Mouse (Mus musculus): ENCODE results near the gene Pemt. TPM values are rescaled to one million over a fixed set of nuclear protein-coding genes. Genes with fewer than 3 reads are reported as not detected.
A peak's percentile ranks its signal among the peaks of the same experiment; 100 is the strongest.

The Pemt gene
- polyA plus RNA-seq, 1 experiment from 2014 or later = 8.8 TPM

DNA sequence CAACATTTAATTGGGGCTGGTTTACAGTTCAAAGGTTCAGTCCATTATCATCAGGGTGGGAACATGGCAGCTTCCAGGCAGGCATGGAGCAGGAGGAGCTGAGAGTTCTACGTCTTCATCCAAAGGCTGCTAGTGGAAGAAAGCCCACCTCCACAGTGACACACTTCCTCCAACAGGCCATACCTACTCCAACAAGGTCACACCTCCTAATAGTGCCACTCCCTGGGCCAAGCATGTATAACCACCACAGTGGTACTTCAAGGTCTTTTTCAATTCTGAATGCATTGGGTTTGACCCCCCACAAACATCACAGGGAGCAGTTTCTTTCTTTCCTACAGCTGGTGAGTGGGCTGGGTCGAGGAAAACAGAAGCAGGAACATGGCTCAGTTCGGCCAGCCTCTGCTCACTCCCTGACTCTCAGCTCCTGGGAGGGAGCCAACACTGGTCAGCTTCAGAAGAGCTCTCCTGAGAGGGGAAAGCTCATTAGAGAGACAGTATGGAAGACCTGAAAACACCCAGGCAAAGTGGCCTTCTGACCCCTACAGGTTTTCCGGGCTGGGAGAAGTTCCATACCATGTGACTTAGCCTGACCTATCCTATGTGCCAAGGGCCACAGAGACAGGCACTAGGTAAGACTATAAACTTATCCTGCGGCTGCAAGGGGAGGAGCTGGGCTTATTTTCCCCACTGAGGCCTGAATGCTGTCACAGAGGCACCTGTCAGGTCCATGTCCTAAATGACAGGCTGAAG is 44.9 kb downstream of the Pemt start:
- no peak for ATAC-seq (ENCODE audit: insufficient read depth)
- DNase-seq = no peak
- TF ChIP-seq CTCF (IDR thresholded peaks at IDR 0.05; ENCODE audit: low read depth) = no peak
- 77% methylated on average over 5 of the region's 5 CpGs for WGBS
- Histone ChIP-seq H3K36me3 (ENCODE audit: insufficient read depth) (no peaks in the 10 kb centered on the region), H3K27me3 (ENCODE audit: insufficient read depth, low read length) (no peaks in the 10 kb centered on the region), H3K4me1 (ENCODE audit: insufficient read depth) (no peaks in the 10 kb centered on the region), H3K27ac (ENCODE audit: low read depth) (no peak overlapping the region), H3K9me3 (ENCODE audit: low read depth, low read length) (no peaks in the 10 kb centered on the region), H3K4me2 (no peak overlapping the region), H3K9ac (no peak overlapping the region), H3K4me3 (ENCODE audit: low read depth, low read length) (no peak overlapping the region)

DNA sequence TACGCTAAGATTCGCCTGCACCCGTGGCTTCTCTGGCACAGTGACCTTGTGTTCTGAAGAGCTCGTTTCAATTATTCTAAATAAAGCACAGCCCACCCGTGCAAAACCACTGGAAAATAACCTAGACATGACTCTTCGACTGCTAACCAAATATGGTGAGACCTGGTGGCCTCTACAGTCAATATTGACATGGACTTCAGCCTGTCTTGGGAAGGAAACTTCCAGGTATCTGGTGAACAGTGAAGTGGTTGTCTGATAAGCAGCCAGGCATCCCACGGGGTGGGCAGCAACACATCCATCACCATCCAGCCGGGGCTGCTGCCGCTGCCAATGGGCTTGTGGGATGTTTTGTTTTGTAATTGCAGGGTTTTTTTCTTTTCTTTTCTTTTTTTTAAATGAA is 52.0 kb downstream of the Pemt start:
- Histone ChIP-seq H3K4me1 (ENCODE audit: insufficient read depth) (no peaks in the 10 kb centered on the region), H3K36me3 (ENCODE audit: insufficient read depth) (no peaks in the 10 kb centered on the region), H3K9ac (no peak overlapping the region), H3K4me2 (no peak overlapping the region), H3K9me3 (ENCODE audit: low read depth, low read length) (no peaks in the 10 kb centered on the region), H3K27ac (ENCODE audit: low read depth) (no peak overlapping the region), H3K27me3 (ENCODE audit: insufficient read depth, low read length) (no peaks in the 10 kb centered on the region), H3K4me3 (ENCODE audit: low read depth, low read length) (no peak overlapping the region)
- ATAC-seq (ENCODE audit: insufficient read depth) (no peak), DNase-seq (no peak)
- TF ChIP-seq CTCF (IDR thresholded peaks at IDR 0.05; ENCODE audit: low read depth) = no peak
- WGBS = 20% methylated on average over 9 of the region's 9 CpGs

DNA sequence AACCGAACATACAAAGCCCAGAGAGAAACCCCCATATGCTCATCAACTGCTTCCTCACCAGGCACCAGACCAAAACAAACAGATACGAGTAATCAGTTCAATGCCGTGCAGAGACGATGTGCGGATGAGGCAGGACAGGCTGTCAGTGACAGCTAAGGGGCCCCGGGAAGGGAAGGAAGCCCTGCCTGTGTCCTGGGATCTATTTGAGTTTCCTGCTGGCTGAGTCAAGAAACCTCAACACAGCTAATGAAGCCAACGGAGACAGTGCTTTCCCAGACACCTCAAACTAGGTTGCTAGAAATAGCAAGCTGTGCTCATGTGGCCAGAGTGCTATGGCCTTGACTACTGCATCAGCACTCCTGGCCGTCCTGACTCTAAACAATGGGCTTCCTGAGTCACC is 54.9 kb downstream of the Pemt start:
- Histone ChIP-seq H3K4me1 (ENCODE audit: insufficient read depth) (no peaks in the 10 kb centered on the region), H3K4me2 (no peak overlapping the region), H3K9ac (no peak overlapping the region), H3K27me3 (ENCODE audit: insufficient read depth, low read length) (no peaks in the 10 kb centered on the region), H3K4me3 (ENCODE audit: low read depth, low read length) (no peak overlapping the region), H3K9me3 (ENCODE audit: low read depth, low read length) (no peaks in the 10 kb centered on the region), H3K27ac (ENCODE audit: low read depth) (no peak overlapping the region; the same call in 1 of the 2 replicates), H3K36me3 (ENCODE audit: insufficient read depth) (no peaks in the 10 kb centered on the region)
- TF ChIP-seq CTCF (IDR thresholded peaks at IDR 0.05; ENCODE audit: low read depth) = no peak
- DNase-seq (peak; percentile 77), ATAC-seq (ENCODE audit: insufficient read depth) (peak; percentile 65; the same call in 1 of the 2 replicates)
- WGBS = 24% methylated on average over 8 of the region's 8 CpGs

DNA sequence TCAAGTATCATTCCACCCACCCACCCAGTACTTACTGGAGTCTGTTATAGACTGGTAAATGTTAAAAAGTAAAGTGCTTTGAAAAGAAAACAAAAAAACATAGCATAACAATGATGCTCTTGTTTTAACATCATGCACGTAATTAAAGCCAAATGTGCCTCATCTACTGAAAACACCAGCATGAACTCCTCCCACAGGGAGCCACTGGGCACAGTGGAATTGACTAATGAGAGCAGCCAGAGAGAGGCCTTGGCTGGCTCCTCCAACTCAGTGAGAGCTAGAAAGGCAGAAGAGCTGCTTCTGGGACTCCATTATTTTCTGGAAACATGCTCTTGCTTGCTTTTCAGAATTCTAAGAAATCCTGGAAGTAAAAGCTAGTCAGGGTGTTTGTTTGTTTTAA is 56.9 kb downstream of the Pemt start:
- H3K27ac ChIP-seq (ENCODE audit: low read depth) = no peak overlapping the region
- no peak for DNase-seq
- no peak for ATAC-seq (ENCODE audit: insufficient read depth)
- no peaks in the 10 kb centered on the region for H3K9me3 ChIP-seq (ENCODE audit: low read depth, low read length)
- H3K27me3 ChIP-seq (ENCODE audit: insufficient read depth, low read length) = no peaks in the 10 kb centered on the region
- no peak overlapping the region for H3K9ac ChIP-seq
- H3K4me2 ChIP-seq = no peak overlapping the region
- no peaks in the 10 kb centered on the region for H3K36me3 ChIP-seq (ENCODE audit: insufficient read depth)
- no peaks in the 10 kb centered on the region for H3K4me1 ChIP-seq (ENCODE audit: insufficient read depth)
- WGBS = 75% methylated on average over 1 of the region's 1 CpGs
- no peak for TF ChIP-seq CTCF (IDR thresholded peaks at IDR 0.05; ENCODE audit: low read depth)
- no peak overlapping the region for H3K4me3 ChIP-seq (ENCODE audit: low read depth, low read length)

DNA sequence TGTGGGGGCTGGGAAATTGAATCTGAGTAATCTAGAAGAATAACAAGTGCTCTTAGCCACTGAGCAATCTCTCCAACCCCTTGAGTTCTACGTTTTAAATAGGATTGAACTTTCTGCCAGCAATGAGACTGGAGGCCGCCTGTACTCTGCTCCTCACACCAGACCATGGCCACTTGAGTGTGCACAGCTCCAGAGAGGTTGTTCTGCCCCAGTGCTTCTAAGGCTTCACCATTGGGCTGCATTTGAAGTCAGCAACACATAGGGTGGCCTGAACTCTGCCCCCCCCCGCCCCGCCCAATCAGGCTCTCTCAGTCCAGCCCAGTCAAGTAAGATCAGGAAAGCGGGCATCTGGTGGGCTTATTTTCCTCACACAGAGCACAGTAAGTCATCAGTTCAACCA is 68.5 kb downstream of the Pemt start:
- H3K27ac ChIP-seq (ENCODE audit: low read depth) = no peak overlapping the region
- no peak overlapping the region for H3K9ac ChIP-seq
- 71% methylated on average over 5 of the region's 5 CpGs for WGBS
- no peaks in the 10 kb centered on the region for H3K36me3 ChIP-seq (ENCODE audit: insufficient read depth)
- no peak overlapping the region for H3K4me2 ChIP-seq
- H3K4me1 ChIP-seq (ENCODE audit: insufficient read depth) = no peaks in the 10 kb centered on the region
- no peaks in the 10 kb centered on the region for H3K9me3 ChIP-seq (ENCODE audit: low read depth, low read length)
- no peaks in the 10 kb centered on the region for H3K27me3 ChIP-seq (ENCODE audit: insufficient read depth, low read length)
- no peak for DNase-seq
- H3K4me3 ChIP-seq (ENCODE audit: low read depth, low read length) = no peak overlapping the region
- no peak for TF ChIP-seq CTCF (IDR thresholded peaks at IDR 0.05; ENCODE audit: low read depth)
- ATAC-seq (ENCODE audit: insufficient read depth) = no peak

DNA sequence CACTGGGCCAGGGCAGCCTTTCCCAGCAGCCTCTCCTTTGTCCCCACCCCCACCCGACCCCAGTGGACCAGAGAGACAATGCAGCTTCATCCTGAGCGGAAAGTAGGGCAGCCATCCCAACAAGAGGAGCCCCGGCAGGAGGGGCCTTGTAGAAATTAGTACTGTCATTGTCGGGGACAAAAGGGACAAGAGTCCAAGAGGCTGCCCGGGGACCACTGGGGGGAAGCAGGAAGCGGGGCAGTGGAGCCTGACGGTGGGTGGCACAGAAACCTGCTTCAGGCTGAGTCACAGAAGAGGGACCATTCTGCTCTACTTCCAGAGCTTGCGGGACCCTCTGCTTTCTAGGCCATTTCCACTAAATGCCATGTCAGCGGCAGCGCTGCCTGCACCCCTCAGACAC is 71.0 kb downstream of the Pemt start:
- 61% methylated on average over 10 of the region's 10 CpGs for WGBS
- 0 out of 2 replicates have a peak, but pooled peaks cover 4% of the 10 kb centered on the region for H3K4me1 ChIP-seq (ENCODE audit: insufficient read depth)
- TF ChIP-seq CTCF (IDR thresholded peaks at IDR 0.05; ENCODE audit: low read depth) = no peak
- H3K36me3 ChIP-seq (ENCODE audit: insufficient read depth) = no peaks in the 10 kb centered on the region
- no peak overlapping the region for H3K4me2 ChIP-seq
- no peak for ATAC-seq (ENCODE audit: insufficient read depth)
- no peaks in the 10 kb centered on the region for H3K9me3 ChIP-seq (ENCODE audit: low read depth, low read length)
- H3K4me3 ChIP-seq (ENCODE audit: low read depth, low read length) = no peak overlapping the region
- H3K9ac ChIP-seq = no peak overlapping the region
- no peak overlapping the region for H3K27ac ChIP-seq (ENCODE audit: low read depth)
- no peak for DNase-seq
- no peaks in the 10 kb centered on the region for H3K27me3 ChIP-seq (ENCODE audit: insufficient read depth, low read length)

DNA sequence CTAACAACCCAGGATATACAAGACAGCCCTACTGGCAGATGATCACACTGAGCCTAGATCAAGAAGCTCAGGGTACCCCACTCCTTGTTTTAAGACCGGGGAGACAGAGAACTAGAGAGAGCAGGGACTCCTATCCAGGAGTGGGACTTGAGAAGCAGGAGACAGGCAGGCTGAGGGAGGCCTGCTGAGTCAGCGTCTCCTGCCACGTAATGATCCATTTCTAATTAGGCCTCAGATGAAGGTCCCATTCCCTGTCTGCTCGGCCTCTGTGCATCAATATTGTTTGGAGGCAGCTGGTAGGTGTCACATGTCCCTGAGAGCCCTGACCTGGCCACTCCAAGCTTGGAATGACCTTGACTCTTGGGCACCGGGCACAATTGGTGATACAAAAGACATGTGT is 72.9 kb downstream of the Pemt start:
- 72% methylated on average over 5 of the region's 5 CpGs for WGBS
- Histone ChIP-seq H3K27ac (ENCODE audit: low read depth) (no peak overlapping the region), H3K4me2 (no peak overlapping the region), H3K36me3 (ENCODE audit: insufficient read depth) (no peaks in the 10 kb centered on the region), H3K27me3 (ENCODE audit: insufficient read depth, low read length) (no peaks in the 10 kb centered on the region), H3K4me1 (ENCODE audit: insufficient read depth) (0 out of 2 replicates have a peak, but pooled peaks cover 4% of the 10 kb centered on the region), H3K4me3 (ENCODE audit: low read depth, low read length) (no peak overlapping the region), H3K9me3 (ENCODE audit: low read depth, low read length) (no peaks in the 10 kb centered on the region), H3K9ac (no peak overlapping the region)
- no peak for DNase-seq
- no peak for TF ChIP-seq CTCF (IDR thresholded peaks at IDR 0.05; ENCODE audit: low read depth)
- ATAC-seq (ENCODE audit: insufficient read depth) = no peak
